Mouse (Mus musculus) liver, postnatal 0 days (tissue): ENCODE data around the gene Nell1.

ENCODE experiments used
- CTCF ChIP-seq: sonication (generic); IDR thresholded peaks from 2 replicates; pipeline ENCODE4 v1.5.1; 2016; ENCODE audit warnings: antibody characterized with exemption, low read depth
- EP300 ChIP-seq: IDR thresholded peaks from 2 replicates; pipeline ENCODE4 v1.6.1; 2016; ENCODE audit warnings: antibody characterized with exemption, low read depth, mild to moderate bottlenecking

DNA sequence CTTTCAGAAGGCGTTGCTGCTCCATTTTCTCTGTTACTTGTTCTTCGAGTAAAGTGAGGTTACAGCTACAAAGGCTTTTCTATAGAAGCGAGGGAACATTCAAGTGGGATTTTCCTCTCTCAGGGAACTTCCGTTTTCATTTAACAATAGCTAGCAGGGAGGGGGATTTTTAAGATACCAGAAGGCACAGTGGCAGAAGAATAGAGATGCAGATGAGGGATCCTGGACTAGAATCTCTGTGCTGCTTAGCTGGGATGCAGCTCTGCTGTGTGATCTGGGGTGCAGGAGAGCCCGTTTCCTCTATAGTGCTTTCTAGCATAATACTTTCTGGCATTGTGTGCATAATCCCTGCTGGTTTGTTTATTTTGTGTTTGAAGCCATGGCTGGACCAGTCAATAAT lies 568.7 kb downstream of the Nell1 start:
- TF ChIP-seq CTCF (no peak), EP300 (no peak)
